Mouse (Mus musculus) liver, embryonic 18 days (tissue): Measurements from ENCODE around the gene Stx5a. TPM values are rescaled to one million over a fixed set of nuclear protein-coding genes. Genes with fewer than 3 reads are reported as not detected.

Experiments used
- polyA plus RNA-seq: library from polyadenylated mRNA; depleted of rRNA; stranded (reverse); fragments of >200 nt; gene quantifications from 2 replicates; pipeline ENCODE4 v1.2.3, GENCODE M21; 2012; rRNA removed

The Stx5a gene
- 42.5 and 43.8 TPM in 2 replicates for polyA plus RNA-seq

GRCm38 (mm10) chr19:8741243-8741869 is at the start of gene Stx5a:
Stx5a (plus strand) TSS chr19:8741413.

GRCm38 (mm10) chr19:8722907-8723573 is 18.2 kb upstream of the Stx5a start, which contains the start of gene Slc3a2:
Slc3a2 (minus strand) TSS chr19:8723369.

GRCm38 (mm10) chr19:8735389-8736159 is 5.6 kb upstream of the Stx5a start, which contains the start of gene Wdr74:
Wdr74 (plus strand) TSS chr19:8735827.

GRCm38 (mm10) chr19:8740603-8741002 is 610 bp upstream of the Stx5a start, which contains the start of gene 1700092M07Rik:
1700092M07Rik (plus strand) TSS chr19:8740718.

GRCm38 (mm10) chr19:8756635-8757387 is 15.6 kb downstream of the Stx5a start, which contains the start of gene Nxf1:
Nxf1 (plus strand) TSS chr19:8757073.

GRCm38 (mm10) chr19:8770567-8771270 is 29.5 kb downstream of the Stx5a start, which contains the start of gene Tmem223:
Tmem223 (plus strand) TSS chr19:8770996.

GRCm38 (mm10) chr19:8774086-8774835 is 33.0 kb downstream of the Stx5a start, which contains the start of gene Tmem179b:
Tmem179b (minus strand) TSS chr19:8774467.

GRCm38 (mm10) chr19:8786008-8786781 is 45.0 kb downstream of the Stx5a start, which contains the start of gene Taf6l:
Taf6l (minus strand) TSS chr19:8786417.

GRCm38 (mm10) chr19:8798264-8798946 is 57.2 kb downstream of the Stx5a start, which contains the start of gene Polr2g:
Polr2g (minus strand) TSS chr19:8798577.

GRCm38 (mm10) chr19:8802130-8802821 is 61.1 kb downstream of the Stx5a start, which contains the start of gene Zbtb3:
Zbtb3 (plus strand) TSS chr19:8802555.

Other genes with a start within 250 kb of the Stx5a start
- gene Slc22a8, start 150.2 kb upstream of the Stx5a start, polyA plus RNA-seq, result 0.07 and 0.12 TPM in 2 replicates
- gene Slc22a6, start 123.4 kb upstream of the Stx5a start, polyA plus RNA-seq, result not detected in 2 replicates
- under 0.01 and 0.02 TPM in 2 replicates for gene Chrm1, start 77.6 kb upstream of the Stx5a start, polyA plus RNA-seq
- 69.0 and 73.7 TPM in 2 replicates for gene Slc3a2, start 18.0 kb upstream of the Stx5a start, polyA plus RNA-seq
- gene Wdr74, start 5.6 kb upstream of the Stx5a start, polyA plus RNA-seq, result 23.6 and 26.8 TPM in 2 replicates
- gene 1700092M07Rik, start 695 bp upstream of the Stx5a start, polyA plus RNA-seq, result 0.14 and 0.22 TPM in 2 replicates
- gene Nxf1, start 15.7 kb downstream of the Stx5a start, polyA plus RNA-seq, result 66.5 and 71.8 TPM in 2 replicates
- gene Tmem223, start 29.6 kb downstream of the Stx5a start, polyA plus RNA-seq, result 50.0 and 53.2 TPM in 2 replicates
- gene Tmem179b, start 33.1 kb downstream of the Stx5a start, polyA plus RNA-seq, result 55.2 and 62.8 TPM in 2 replicates
- gene Taf6l, start 45.0 kb downstream of the Stx5a start, polyA plus RNA-seq, result 6.0 and 6.1 TPM in 2 replicates
- 50.2 and 51.9 TPM in 2 replicates for gene Polr2g, start 57.2 kb downstream of the Stx5a start, polyA plus RNA-seq
- 0.63 and 0.78 TPM in 2 replicates for gene Zbtb3, start 61.1 kb downstream of the Stx5a start, polyA plus RNA-seq
- gene Ttc9c, start 77.9 kb downstream of the Stx5a start, polyA plus RNA-seq, result 12.9 and 13.3 TPM in 2 replicates
- 26.5 and 29.8 TPM in 2 replicates for gene Hnrnpul2, start 78.6 kb downstream of the Stx5a start, polyA plus RNA-seq
- gene AC129217.1, start 88.4 kb downstream of the Stx5a start, polyA plus RNA-seq, result 0.14 and 0.93 TPM in 2 replicates
- gene Bscl2, start 96.1 kb downstream of the Stx5a start, polyA plus RNA-seq, result 18.0 and 18.1 TPM in 2 replicates
- 0.04 and 0.06 TPM in 2 replicates for gene Gng3, start 97.8 kb downstream of the Stx5a start, polyA plus RNA-seq
- 0.22 and 0.23 TPM in 2 replicates for gene Lrrn4cl, start 109.4 kb downstream of the Stx5a start, polyA plus RNA-seq
- gene Ubxn1, start 130.1 kb downstream of the Stx5a start, polyA plus RNA-seq, result 63.3 and 71.1 TPM in 2 replicates
- gene Uqcc3, start 139.5 kb downstream of the Stx5a start, polyA plus RNA-seq, result 27.3 and 30.3 TPM in 2 replicates
- 2.1 and 2.2 TPM in 2 replicates for gene Lbhd1, start 142.3 kb downstream of the Stx5a start, polyA plus RNA-seq
- gene Gm49403, start 142.5 kb downstream of the Stx5a start, polyA plus RNA-seq, result not detected in 2 replicates
- 30.7 and 31.4 TPM in 2 replicates for gene 1810009A15Rik, start 147.4 kb downstream of the Stx5a start, polyA plus RNA-seq
- not detected in 2 replicates for gene Gm49416, start 147.5 kb downstream of the Stx5a start, polyA plus RNA-seq
- gene Ints5, start 151.6 kb downstream of the Stx5a start, polyA plus RNA-seq, result 8.9 and 9.1 TPM in 2 replicates
- 72.8 and 81.9 TPM in 2 replicates for gene Ganab, start 156.7 kb downstream of the Stx5a start, polyA plus RNA-seq
- 32.9 and 35.2 TPM in 2 replicates for gene B3gat3, start 179.0 kb downstream of the Stx5a start, polyA plus RNA-seq
- 1.9 and 2.0 TPM in 2 replicates for gene Rom1, start 187.9 kb downstream of the Stx5a start, polyA plus RNA-seq
- gene Eml3, start 188.1 kb downstream of the Stx5a start, polyA plus RNA-seq, result 9.6 and 11.4 TPM in 2 replicates
- 17.0 and 17.4 TPM in 2 replicates for gene Mta2, start 200.5 kb downstream of the Stx5a start, polyA plus RNA-seq
- 8.7 and 9.0 TPM in 2 replicates for gene Tut1, start 212.4 kb downstream of the Stx5a start, polyA plus RNA-seq
- gene Eef1g, start 225.6 kb downstream of the Stx5a start, polyA plus RNA-seq, result 149 and 173 TPM in 2 replicates
- gene Ahnak, start 247.9 kb downstream of the Stx5a start, polyA plus RNA-seq, result 2.0 TPM in 2 replicates